Mouse (Mus musculus): ENCODE results near the gene Pars2. TPM values are rescaled to one million over a fixed set of nuclear protein-coding genes. Genes with fewer than 3 reads are reported as not detected.

The Pars2 gene
- total RNA-seq, 2 experiments from 2014 or later, result 6.2 to 6.4 TPM

DNA sequence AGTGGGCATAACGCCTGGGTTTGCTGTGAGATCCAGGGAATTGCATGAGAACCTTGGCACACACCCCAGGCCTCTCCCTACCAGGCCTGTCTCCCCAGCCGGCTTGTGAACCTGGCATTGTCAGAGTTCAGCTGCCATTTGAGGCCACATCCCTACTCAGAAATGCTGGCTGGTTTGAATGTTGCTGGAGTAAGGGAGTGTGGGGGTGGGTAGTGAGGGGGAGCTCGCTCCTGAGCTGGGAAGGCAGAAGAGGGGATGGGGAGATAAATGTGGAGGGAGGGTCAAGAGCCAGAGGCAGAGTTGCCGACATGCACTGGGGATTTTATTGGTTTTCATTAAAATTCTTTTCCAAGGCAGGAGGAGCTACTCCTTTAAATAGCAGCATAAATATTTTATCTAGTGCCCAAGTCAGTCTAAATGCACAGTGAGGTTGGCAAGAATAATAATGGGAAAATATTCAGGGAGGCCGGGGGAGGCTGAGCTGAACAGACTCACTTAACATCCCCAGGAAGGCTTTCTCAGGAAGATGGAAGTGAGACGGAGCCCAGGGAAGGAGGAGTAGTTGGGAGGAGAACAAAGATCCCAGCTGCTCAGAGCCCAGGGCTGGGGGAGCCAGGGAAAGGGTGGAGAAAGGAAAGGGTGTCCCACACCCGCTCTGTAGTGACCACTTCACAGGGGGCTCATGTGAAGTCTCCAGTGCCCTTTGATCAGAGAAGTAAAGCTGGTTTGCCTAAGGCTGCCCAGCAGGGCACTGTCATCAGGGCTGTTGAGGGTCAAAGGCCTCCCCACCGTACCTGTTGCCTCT, 17.4 kb upstream of the Pars2 start:
- DNase-seq (ENCODE audit: extremely low spot score in 1 of 2, low spot score in 1 of 2), result no peak

DNA sequence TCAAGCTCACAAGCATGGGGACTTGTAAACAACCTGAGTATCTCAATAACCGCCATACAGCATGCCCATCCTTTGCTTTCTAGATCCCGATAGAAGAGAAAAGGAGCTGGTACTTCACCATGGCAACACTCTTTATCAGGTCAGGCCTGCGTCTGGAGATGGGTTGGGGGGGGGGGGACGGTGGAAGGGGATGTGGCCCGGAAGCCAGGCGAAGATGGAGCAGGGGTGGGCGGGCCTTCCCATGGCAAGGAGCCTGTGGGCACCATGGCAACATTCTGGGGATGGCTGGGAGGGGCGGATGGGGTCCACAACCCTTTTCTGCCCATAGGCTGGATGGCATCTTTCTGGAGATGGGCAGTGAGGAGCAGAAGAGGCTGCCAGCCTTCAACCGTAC, 16.8 kb upstream of the Pars2 start:
- no peak for DNase-seq (ENCODE audit: extremely low spot score in 1 of 2, low spot score in 1 of 2)

DNA sequence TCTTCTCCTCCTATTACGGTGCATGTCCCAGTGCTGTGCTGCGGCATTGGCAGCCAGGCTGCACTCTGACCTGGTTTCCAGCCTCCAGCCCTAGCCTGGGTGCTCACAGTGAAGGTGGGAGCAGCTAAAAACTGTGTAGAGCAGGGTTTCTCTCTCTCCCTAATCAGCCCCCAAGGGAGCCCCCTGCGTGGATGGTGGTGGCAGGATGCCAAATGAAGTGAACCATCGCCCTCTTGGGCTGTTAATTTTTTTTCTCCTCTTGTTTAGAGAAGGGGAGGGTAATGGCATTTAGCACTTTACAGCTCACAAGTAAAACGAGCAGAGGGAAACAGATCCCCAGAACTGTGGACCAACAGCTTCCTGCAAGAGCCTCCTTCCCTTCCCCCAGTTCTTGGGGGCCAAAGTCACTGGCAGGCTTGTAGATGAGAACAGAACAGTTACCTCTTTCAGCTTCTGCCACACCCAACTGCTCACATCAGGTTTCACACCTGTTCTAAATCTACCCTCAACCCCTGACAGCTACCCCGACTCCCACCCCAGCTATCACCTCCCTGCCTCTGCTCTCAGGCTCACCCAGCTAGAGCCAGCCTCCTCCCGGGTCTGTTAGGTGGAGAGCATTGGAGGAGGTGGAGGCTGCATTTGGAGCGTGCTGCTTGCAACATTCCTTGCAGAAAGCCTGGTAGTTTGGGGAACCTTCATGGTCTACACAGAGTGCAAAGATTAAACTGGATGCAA, 7.2 kb upstream of the Pars2 start:
- no peak for DNase-seq (ENCODE audit: extremely low spot score in 1 of 2, low spot score in 1 of 2)

DNA sequence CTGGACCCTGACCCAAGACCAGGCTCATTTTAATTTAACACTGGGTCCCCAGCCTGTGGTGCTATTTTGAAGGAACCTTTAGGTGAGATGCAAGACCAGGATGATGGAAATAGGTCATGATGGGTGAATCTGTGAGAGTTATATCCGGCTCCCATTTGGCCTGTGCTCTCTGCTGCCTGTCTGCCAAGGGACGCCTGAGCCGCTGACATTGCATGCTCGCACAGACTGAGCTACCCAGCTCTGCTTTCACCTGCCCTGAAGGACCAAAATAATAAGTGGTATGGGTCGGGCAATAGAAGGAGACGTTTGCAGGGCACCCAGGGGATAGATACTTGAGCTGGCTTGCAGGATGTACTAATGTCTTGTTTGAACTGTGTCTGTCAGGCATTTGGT, 6.7 kb upstream of the Pars2 start:
- no peak for DNase-seq (ENCODE audit: extremely low spot score in 1 of 2, low spot score in 1 of 2)

DNA sequence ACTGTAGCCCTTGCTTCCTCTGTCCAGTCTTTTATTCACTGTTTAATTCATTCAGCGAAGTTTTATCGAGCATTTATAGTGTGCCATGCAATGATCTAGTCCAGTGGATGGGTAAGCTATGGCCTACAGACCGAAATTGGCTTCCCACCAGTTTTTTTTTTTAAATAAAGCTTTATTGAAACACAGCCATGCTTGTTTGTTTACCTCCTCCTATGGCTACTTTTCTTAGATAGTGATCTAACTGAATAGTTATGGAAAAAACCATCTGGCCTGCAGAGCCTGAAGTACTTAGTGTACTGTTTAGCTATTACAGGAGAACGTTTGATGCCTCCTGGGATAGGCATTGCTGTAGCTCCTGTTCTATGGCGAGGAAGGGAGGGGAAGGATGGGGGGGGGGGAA, 5.1 kb upstream of the Pars2 start:
- DNase-seq (ENCODE audit: extremely low spot score in 1 of 2, low spot score in 1 of 2), result no peak

DNA sequence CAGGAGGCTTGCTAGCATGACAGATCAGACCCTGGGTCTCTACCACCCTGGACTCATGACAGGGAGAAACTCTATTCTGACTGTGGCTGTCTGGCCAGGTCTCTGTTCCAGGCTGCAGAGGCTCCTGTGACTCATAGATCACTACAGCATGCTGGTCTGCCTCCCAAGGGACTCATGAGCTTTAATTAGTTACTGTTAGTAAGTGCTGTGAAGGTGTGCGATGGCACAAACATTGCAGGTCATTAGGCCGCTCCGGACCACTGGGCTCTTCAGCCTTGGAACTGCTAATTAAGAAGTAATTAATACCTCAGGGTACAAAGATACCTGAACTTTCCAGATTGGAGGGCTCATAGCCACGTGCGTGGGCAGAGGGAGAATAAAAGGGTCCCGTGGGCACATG, 3.7 kb upstream of the Pars2 start:
- DNase-seq (ENCODE audit: extremely low spot score in 1 of 2, low spot score in 1 of 2), result no peak

DNA sequence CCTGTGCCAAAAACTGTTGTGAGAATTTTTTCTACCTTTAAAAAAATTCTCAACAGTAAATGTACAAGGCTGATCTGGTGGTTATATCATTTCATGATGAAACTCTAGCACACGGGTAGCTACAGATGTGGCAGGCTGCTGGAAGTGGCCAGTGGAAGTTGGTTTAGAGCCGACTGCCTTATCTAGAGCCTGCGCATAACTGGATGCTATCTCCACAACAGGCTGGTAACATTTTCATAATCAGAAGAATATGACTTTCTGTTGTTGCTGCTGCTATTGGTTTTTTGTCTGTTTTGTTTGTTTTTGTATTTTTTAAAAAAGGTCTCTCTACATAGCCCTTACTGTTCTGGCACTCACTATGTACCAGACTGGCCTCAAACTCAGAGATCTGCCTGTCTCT, 1.7 kb downstream of the Pars2 start:
- no peak for DNase-seq (ENCODE audit: extremely low spot score in 1 of 2, low spot score in 1 of 2)

DNA sequence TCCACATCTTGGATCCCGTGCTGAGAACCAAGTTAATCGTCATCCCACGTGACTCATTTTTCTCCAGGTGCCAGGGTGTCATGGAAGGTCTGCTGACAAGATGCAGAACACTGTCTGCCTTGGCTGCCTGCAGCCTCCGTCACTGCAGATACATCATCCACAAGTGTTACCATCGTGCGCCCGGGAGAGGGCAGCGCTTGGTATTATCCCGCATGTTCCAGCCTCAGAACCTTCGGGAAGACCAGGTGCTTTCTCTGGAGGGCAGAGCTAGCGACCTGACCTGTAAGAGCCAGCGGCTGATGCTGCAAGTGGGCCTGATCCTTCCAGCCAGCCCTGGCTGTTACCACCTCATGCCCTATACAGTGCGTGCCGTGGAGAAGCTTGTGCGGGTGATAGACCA, 2.2 kb downstream of the Pars2 start:
- no peak for DNase-seq (ENCODE audit: extremely low spot score in 1 of 2, low spot score in 1 of 2)

DNA sequence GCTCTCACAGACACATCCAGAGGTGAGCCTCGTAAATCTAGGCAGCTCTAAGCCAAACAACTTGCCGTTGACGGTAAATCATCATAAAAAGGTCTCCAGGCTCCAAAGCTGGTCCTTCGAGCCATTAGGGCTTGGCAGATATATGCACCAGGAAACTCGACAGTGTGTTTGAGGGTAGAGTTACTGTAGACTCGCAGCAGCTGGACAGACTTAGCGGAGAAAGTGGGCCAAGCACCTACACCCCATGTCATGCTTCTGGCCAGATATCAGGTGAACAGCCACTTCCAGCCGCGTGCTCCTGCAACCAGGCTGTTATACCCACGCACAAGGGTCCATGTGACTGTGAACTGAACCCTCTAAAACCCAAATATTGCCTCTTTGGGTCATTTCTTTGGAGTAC, 4.8 kb downstream of the Pars2 start:
- no peak for DNase-seq (ENCODE audit: extremely low spot score in 1 of 2, low spot score in 1 of 2)

DNA sequence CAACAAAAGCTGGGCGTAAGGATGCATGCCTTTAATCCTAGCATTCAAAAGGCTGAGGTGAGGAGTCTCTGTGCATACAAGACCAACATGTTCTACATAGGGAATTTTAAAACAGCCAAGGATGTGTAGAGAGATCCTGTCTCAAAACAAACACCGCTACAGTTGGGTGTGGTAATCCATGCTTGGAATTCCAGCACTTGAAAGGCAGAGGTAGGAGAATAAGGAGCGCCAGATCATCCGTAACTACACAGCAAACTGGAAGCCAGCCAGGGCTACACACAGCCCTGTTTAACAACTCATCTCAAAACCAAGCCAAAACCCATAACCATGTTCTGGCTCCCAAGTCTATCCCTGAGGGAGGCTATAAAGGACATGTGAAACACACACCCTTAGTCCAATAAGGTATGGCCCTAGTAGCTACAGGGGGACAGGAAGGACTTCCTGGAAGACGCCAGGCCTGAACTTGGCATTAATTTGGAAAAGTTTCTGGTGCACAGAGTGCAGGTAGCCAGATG, 13.1 kb downstream of the Pars2 start:
- no peak for DNase-seq (ENCODE audit: extremely low spot score in 1 of 2, low spot score in 1 of 2)

DNA sequence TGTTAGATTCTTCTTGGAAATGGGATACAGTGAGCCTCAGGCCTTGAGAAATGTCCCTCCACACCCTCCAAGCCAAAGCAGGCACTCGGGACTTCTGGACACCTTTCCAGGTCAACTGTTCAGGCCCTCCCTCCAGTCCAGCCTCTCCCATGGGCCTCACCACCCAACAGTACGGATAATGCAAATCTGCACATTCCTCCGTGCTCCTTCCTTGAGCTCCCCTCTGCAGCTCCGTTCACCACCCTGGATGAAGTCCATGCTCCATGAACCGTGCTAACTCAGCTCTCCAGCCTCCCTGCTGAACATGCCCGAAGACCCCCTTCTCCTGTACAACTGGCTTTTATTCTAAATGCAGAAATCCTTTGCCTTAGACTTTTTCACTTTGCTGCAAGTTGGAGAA, 13.8 kb downstream of the Pars2 start:
- DNase-seq (ENCODE audit: extremely low spot score in 1 of 2, low spot score in 1 of 2), result no peak

DNA sequence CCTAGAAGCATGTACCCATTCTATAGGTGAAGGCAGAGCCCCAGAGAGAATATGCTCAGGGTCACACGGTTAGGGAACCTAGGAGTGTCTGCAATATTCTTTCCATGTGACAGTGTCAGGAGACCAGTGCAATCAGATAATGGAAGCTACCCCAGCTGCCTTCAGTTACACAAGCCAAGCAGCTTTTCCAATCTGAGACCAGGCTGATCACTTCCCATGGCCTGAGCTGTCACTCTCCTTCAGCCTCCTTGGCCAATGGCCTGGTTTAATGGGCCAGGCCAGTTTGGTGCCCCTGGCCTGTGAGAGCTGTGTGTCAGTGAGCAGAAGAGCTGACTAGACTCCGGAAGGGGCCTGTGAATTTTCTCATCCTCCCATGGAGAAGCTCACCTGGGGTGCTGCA, 14.4 kb downstream of the Pars2 start:
- DNase-seq (ENCODE audit: extremely low spot score in 1 of 2, low spot score in 1 of 2), result no peak

DNA sequence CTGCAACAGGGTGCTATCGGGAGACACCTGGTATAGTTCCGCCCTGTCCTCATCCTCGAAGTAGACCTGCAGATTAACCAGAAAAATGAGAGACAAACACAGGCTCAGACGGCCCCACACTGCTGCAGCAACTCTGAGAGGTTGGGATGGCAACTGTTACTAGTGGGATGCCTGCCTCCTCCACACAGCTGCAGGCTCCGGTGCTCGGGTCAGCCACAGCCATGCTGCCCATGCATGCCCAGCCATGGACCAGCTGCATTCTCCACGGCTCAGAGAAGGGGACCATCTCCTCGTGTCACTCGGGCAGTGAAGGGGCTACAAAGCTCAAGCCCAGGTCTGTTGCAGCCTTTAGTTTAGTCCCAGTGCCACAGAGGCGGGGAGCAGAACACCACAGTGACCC, 14.8 kb downstream of the Pars2 start:
- no peak for DNase-seq (ENCODE audit: extremely low spot score in 1 of 2, low spot score in 1 of 2)

DNA sequence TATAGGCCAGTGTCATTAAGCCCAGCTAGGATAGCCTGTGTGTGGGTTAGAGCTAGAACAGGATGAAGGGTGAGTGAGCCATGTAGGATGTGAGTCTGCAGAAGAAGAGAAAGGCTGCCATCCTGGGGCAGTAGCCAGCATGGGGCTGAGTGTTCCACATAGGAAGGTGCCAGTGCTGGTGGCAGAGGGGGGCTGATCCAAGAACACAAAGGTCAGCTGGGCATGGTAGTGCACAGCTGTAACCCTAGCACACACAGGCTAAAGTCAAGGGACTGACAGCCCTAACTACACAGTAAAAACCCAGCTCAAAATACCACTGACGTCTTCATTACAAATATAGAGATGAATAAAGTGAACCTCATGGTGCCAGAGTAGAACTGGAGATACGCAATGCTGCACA, 15.7 kb downstream of the Pars2 start:
- no peak for DNase-seq (ENCODE audit: extremely low spot score in 1 of 2, low spot score in 1 of 2)

DNA sequence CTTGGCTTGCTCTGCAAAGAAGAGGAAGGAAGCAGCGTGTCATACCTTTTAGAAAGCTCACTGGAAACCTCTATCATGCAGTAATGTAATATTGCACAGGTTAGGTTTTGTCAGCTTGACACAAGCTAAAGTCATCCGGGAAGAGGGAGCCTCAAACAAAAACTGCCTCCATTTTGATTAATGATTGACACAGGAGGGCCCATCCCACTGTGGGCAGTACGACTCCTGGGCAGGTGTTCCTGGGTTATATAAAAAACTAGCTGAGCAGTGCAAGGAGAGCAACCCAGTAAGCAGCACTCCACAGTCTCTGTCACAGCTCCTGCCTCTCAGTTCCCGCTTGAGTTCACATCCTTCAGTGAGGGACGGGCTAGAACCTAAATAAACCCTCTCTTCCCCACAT, 25.9 kb downstream of the Pars2 start:
- no peak for DNase-seq (ENCODE audit: extremely low spot score in 1 of 2, low spot score in 1 of 2)

DNA sequence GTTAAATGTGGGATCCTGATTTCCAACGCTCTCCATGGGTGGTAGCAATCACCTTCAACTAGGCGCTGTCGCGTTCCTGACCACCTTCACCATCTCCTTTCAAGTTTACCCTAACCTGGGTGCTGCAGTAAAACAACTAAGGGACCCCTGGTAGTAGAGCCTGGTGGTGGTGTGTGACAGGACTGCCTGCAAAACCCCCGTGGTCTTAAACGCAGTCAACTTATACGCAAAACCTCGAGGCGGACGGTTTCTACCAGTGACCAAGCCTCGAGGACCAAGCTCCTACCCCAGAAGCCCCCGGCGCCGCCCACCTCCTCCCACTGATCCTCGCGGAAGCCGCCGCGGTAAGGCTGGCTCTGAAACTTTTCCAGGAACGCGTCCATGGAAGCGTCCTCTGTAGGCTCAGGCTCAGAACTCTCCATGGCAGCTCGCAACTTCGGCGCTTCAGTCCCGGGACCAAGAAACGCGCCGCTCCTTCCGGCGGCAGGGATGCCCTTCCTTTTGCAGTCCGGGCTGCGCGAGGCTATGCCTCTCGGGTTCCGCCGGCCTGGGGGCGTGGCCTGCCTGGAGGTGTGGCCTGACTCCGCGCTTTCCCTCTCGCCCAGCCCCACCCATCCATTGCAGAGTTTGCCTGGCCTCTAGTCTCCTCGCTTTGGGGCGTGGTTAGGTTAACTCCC, 27.7 kb downstream of the Pars2 start, which contains the start of gene Ttc4:
TSS of gene Ttc4 (minus strand) at position 503 of the 677 bp plus-strand sequence.
- peak; percentile 79 to 81 for DNase-seq (ENCODE audit: extremely low spot score in 1 of 2, low spot score in 1 of 2)

DNA sequence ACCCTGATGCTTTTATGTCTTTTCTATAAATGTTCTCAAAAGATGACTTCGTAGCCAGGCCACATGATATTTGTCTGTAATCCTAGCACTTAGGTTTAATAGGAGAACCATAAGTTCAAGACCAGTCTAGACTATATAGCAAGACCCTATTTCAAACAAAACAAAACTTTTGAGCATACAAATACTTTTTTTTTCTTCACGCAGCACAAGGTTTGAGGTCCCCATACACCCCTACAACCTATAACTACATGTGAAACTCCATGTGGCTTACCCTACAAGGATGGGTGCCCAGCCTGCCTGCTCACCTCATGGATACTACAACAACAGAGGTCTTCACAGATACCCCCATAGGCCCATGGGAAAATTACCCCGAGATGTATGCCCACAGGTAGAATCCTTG, 28.3 kb downstream of the Pars2 start:
- DNase-seq (ENCODE audit: extremely low spot score in 1 of 2, low spot score in 1 of 2), result no peak

DNA sequence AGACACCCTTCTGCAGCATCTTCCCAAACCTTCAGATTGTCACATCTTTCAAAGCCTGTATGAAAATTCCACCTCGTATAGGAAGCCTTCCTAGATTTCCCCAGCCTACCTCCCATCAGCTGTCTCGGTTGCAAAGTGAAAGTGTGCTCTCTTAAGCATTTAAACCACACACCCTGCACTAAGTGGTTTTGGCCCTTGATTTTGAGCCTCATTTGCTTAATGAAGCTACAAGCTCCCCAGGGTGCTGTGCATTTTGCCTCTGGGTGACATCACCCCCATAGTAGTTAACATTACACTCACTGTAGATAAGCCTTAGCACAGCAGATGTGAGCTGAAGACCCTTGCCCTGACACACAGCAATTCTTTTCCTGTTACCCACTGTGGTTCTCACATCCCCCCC, 30.1 kb downstream of the Pars2 start:
- DNase-seq (ENCODE audit: extremely low spot score in 1 of 2, low spot score in 1 of 2), result no peak

DNA sequence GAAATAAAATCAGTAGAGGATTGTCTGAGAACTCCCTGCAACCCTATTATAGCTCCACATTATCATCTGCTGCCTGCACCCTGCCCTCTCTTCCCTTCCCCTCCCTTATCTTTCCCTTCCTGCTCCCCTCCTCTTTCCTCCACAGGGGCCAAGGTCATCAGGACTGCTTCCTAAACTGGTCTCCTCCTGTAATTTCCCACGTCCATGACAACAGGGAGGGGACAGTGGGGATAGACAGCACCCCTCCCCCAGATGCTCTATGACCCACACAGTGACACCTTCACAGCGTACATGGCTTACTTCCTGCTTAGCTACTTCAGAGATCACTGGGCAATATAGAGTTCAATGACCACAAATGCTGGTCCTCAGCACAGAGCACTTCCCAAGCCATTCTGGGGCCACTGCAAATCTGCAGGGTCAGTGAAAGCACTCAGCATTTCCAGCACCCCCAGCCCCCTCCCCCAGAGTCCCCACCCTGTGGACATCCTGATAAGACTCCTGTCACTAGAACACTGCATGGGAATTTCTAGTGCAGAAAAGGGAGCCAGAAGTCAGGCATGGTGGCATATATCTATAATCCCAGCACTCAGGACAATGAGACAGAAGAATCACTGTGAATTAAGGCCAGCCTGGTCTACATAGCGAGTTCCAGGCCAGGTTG, 37.9 kb downstream of the Pars2 start:
- no peak for DNase-seq (ENCODE audit: extremely low spot score in 1 of 2, low spot score in 1 of 2)

DNA sequence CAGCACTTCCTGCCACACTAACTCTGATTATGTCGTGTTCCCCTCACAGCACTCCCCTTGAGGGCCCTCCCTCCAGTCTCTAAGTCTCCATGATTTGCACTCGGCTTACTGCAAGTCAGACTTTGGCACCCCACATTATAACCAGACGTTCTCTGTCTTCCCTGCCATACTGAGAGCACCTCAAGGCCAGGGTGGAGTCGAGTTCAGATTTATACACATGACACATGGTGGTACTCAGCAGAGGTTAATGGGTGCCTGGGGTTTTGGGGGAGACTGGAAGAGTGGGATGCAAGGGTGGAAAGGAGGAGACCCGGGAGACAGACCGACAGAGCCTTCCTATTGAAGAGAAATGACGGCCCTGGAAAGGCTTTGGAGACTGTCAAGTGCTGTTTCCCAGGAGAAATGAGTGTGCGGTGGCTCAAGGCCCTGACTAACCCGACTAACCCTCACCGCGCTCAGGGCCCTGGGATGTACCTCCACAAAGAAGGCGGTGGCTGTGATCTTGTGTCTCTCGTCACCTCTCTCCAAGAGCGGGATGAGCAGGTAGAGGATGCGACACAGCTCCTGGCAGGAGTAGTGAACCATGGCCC, 43.1 kb downstream of the Pars2 start:
- no peak for DNase-seq (ENCODE audit: extremely low spot score in 1 of 2, low spot score in 1 of 2)
